Mouse (Mus musculus) kidney, postnatal 4 days (tissue): ENCODE data around the gene Clptm1.
"Not testable (repeated sequence)": the region's sequence is repeated elsewhere in the genome, so short reads cannot be mapped to it uniquely, and the experiment has no call there.

Source experiments
- DNase-seq, 2 experiments: peaks; one replicate each; pipeline ENCODE4 v3.0.0; 2021; ENCODE audit warnings: mixed read lengths in 2 of 2

Clptm1 gene

DNA sequence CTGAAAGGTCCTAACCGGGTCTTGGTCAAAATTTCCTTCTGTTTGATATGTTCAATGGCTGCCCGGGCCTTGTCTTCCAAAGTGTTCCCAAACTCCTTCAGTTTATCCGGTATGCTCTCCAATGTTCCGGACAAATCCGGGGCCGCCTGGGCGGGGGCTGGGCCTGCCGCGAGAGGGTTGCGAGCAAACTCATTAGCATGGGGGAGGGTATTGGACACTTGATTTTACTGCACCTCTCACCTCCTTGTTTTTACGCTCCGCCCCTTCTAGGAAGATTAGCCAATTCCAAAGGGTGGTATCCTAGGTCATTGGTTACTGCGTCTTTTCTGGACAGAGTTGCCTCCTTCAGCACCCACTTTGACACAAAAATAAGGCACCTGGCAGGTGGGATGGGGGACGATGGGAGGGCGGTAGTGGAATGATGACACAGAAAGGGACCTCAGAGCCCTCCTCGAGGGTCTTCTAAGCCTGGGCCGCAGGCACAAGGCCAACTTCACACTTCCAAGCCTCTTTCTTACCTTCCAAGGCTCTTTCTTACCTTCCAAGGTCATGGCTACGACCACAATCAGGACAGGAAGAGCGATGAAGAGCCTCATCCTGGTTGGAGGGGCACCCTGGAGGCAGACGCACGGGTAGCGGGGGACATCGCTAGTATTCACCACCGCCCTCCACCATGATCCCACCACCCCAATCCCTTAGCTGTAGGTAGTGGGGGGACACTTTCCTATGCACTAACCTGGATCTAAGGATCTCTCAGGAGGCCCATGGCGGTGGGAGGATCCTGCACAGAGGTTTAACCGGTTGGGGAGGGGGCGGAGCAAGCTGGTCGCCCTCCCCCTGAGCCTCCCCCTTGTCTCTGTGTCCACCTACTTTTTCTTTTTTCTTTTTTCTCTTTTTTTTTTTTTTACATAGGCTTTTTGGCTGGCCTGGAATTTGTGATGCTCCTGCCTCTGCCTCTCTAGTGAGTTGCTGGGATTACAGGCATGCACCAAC, 27.3 kb upstream of the Clptm1 start, which contains the start of gene Apoc1:
Gene Apoc1, minus strand, starts transcription at position 788 of the 993 bp plus-strand sequence.
- DNase-seq: peak; percentile 52 to 69

DNA sequence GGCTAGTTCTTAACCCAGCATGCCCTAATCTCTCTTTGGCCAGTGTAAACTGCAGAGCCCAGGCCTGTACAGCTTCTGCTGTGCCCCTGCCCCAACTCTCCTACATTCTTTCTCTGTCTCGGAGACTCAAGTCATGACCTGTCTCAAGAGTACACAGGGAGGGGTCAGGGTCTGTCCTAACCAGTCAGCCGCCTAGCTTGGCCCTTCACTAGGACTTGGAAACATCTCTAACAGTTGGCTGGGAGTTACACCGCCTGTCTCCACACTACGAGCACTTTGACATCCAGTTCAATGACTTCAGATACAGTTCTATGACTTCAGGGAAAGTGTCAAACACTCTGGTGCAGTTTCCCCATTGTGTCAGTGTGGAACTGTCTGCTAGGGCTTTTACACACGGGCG, 26.6 kb upstream of the Clptm1 start:
- no peak for DNase-seq

DNA sequence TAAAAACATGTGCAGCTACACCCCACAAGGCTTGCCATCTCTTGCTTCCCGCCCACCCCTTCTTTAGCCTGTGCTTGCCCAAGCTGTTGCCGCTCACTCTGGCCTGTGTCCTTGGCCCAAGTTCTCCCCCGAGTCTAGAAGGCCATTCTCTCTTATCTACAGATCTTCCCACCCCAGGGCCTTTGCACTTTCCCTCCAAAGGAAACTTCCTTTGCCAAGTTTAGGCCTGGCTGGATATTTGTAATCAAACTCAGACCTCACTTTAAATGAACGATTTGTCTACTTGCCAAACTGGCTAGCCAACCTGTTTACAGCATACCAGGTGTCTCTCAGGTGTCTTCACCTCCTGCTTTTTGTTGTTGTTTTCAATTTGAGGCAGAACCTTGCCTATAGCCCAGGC, 26.0 kb upstream of the Clptm1 start:
- DNase-seq: no peak

DNA sequence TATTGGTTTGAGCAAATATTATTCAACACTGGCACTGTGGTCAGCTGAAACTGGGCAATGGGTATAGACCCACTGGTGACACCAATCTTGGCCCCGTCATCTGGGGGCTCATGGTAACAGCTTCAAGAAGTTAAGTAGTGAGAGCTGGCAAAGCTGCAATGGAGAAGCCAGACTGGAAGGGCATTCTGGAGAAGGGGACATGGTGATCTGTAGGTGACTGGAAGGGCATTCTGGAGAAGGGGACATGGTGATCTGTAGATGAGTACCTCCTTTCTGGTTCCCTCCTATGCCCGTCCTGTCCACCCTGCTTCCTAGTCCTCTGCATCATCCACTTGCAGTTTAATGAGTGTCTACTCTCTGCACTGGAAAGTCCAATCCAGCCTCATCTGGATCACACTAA, 23.8 kb upstream of the Clptm1 start:
- DNase-seq: no peak

DNA sequence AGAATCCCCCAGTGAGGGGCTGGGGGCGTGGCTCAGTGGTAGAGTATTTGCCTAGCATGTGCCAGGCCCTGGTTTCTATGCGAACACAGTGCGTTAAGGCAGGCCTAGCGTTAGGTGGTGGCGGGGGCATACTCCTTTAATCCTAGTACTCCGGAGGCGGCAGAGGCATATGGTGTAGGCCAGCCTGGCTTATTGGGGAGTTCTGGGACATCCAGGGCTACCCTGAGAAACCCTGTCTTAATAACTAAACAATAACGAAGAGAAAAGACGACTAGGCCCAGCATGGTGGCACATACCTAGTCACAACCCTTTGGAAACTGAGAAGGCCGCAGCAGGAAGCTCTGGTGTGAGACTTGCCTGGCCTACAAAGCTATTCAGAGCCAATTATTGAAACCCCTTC, 23.3 kb upstream of the Clptm1 start:
- no peak for DNase-seq

DNA sequence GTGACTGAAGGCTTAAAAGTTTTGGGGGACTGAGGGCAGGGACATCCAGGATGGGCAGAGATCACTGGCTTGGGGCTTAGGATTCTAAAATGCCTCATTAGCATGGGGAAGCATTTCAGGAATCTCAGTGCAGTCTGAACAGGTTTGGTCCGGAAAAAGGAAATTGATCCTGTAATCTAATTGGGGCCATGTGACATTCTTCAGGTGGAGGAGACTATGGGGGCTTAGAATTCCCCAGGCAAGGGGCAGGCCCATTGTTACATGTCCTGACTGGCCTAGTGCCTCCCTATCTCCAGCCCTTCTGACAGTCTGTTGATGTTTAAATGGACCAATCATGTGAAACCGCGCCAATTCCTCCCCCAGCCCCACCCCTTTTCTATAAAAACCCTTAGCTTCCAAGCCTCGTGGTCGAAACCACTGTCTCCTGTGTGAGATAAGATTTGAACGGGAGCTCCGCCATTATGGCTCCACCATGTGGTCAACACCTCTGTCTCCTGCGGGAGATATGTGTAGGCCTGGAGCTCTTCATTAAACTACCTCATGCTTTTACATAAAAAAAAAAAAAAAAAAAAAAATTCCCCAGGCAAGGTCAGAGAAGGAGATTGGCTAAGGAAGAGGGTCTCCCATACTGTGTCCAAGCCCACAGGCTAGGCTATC, 22.2 kb upstream of the Clptm1 start:
- DNase-seq: not testable (repeated sequence)

DNA sequence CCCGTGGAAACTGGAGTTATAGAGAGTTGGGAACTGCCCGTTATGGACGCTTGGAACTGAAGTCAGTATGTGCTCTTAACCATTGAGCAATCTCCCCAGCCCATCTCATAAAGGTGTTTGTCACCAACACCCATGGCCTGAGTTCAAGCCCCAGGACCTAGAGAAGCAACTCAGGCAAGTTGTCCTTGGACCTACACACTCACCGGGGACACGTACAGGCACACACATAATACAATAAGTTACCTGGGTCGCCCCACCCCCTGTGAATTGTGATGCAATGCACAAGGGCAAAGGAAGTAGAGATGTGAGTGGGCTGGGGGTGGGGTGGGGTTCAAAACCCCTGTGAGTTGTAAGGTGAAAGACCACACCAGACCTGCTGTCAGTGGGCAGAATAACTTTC, 21.7 kb upstream of the Clptm1 start:
- DNase-seq: no peak

DNA sequence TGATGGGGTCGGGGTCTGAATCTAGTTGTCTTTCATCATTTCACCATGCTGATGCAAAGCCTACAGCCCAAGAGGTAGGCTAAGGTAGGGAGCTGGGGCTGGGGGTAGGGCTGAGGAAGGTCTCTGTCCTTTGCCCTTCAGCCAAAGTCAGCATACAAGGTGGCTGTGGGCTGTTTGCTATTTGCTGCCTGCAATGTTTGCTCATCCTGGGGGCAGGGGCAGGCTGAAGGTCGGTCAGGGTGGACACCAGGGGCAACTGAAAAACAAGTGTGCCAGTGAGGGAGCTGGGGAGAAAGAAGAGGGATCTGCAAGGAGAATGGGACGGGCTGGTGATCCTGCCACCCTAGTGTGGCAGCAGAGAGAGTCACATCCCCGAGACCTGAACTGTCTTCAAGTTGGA, 20.5 kb upstream of the Clptm1 start:
- no peak for DNase-seq

DNA sequence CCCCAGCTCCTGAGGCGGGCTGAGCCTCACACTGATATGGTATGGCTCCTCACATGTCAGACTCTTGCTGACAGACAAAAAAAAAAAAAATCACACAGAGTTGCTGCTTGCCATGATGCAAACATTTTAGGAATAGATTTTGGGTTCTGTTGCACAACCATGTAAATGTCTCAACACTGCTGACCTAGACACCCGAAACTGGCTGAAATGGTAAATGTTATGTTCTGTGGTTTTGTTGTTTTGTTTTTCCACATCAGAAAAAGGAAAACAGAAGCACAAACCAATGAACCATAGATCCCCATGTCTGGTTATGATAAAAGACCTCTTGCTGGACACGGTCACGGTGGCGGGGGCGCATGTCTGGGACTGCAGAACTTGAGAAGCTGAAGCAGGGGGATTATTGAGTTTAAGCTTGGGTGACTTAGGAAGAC, 19.0 kb upstream of the Clptm1 start:
- no peak for DNase-seq

DNA sequence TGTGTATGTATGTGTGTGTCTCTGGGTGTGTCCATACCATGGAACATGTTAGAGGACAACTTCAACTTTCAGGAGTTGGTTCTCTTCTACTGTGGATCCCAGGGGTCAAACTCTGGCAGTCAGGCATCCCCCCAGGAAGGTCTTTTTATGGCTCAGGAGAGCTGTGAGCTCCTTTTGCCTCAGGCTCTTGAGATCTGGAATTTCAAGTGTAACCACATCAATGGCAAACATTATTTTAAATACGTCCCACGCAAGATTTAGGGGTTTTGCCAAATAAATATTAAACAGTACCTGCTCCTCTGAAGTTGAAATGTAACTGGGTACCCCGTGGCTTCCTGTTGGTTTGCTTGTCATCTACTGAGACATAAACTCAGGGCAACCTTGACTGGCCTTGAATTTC, 18.1 kb upstream of the Clptm1 start:
- no peak for DNase-seq

DNA sequence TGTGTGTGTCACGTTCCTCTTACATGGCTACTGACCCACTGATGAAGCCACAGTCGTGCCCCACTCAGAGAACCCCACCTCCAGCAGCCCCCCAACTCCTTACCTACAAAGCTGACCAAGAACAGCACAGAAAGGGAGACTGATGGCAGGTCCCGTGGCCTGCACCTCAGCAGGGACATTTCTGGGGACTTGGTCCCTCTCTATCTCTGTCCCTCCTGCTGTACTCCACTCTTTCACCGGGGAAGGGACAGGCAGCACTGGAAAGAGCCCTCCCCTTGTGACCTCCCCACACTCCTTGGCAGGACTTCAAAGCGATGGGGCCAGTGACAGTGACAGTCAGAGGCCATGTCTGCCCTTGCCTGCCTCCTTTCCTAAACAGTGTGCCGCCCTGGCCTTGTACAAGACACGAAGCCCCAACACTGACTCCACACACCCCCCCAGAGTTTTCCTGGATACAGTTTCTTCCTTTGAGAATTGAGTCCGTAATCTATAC, 16.4 kb upstream of the Clptm1 start, which contains the start of the genes Gm44805 and Apoc4:
Gene Gm44805, minus strand, starts transcription at position 222 of the 493 bp plus-strand sequence.
Gene Apoc4, minus strand, starts transcription at position 278 of the 493 bp plus-strand sequence.
- no peak for DNase-seq

DNA sequence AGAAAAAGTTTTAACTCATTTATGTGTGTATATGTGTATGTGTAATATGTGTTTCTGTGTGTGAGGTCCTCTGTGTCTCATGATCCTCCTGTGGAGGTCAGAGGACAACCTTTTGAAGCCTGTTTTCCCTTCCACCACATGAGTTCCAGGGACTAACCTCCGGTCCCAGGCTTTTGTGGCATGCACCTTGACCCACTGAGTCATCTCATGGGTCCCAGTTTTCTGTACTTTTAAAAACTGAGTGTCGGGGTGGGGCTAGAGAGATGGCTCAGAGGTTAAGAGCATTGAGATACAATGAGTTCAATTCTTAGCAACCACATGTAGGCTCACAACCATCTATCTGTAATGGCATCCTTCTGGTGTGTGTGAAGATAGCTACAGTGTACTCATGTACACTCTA, 15.9 kb upstream of the Clptm1 start:
- DNase-seq: no peak

DNA sequence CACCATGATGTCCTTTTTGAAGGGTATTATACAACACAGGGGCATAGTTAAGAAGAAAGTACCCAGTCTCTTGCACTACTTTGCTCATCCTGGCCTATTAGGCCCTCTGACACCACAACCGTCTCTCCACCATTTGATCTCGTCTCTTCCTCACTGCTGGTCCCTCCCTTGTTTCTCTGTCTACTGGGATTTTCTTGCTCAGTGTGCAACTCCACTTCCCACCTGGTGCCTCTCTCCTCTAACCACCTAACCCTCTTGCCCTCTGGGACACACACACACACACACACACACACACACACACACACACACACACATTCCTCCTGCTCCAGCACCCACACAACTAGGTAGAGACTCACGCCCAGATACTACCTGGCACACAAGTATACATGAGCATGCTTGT, 14.1 kb upstream of the Clptm1 start:
- DNase-seq: no peak

DNA sequence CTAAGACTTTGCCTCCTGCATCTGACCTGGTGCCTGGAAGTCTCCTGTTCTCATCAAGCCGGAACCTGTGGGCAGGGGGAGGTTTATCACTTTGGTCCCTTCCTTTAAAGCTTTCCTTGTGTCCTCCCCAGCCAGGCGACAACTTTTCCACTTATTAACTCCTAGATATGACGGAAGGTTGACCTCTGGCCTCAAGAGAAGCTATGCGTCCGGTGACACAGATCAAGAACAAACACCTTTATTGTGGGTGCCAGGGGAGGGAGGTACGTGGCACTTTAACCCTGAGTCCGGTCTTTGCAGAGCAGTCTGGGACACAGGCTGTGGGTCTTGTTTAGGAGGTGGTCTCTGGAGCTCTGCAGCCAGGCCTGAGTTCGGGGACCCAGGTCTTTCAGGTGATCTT, 13.0 kb upstream of the Clptm1 start, which contains the start of gene Apoc2:
Gene Apoc2, minus strand, starts transcription at position 70 of the 400 bp plus-strand sequence.
- no peak for DNase-seq

DNA sequence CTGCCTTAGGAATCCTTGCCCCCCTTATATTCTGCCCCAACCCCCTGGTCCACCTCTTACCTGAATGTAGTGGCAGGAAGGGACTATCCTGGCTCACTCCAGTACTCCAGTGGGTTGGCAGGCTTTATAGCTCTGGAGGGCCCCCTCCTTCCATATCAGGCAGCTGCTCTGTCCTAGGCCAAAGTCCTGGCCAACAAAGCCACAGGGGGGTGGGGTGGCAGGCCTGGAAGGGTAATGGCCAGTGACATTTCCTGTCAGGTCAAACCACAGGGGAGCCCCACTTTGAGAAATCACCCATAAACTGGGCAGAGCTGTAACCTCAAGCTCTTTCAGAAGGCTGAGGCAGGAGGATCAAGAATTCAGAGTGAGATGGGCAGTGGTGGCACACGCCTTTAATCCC, 11.8 kb upstream of the Clptm1 start:
- no peak for DNase-seq

DNA sequence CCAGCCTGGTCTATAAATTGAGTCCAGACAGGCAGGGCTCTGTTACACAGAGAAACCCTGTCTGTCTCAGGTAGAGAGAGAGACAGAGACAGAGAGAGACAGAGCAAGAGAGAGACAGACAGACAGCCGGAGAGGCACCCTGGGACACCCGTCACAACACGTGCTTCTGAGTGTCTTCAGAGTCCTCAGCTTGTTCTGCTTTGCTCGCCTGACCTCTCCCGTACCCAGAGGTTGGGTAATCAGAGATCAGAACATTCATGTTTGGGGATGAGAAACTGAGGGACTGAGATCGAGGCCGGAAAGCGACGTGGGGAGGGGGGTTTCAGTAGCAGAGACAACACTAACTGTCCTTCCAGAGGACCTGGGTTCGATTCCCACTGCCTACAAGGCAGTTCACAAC, 11.0 kb upstream of the Clptm1 start:
- DNase-seq: no peak

DNA sequence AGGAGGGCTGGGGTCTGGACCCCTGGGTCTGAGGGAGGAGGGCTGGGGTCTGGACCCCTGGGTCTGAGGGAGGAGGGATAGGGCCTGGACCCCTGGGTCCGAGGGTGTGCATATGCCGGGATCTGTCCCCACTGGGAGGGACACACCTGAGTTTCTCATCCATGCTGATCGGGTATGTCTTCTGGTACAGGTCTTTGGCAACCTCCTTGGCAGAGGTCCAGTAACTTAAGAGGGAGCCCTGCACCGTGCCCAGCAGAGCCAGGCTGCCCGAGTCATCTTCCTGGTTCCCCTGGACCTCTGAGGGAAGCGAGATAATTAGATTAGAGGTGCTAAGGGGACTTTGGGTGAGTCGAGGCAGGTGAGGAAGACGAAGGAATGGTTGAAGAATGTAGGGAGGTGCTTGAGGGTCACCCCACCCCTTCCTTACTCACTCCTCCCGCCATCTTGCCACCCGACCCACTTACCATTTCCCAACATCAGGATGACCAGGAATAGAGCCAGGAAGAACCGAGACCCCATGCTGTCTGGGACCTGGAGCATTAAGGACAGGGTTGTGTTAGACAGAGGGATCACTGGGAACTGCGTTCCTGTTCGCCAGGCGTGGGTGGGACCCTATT, 8.4 kb upstream of the Clptm1 start:
- no peak for DNase-seq

DNA sequence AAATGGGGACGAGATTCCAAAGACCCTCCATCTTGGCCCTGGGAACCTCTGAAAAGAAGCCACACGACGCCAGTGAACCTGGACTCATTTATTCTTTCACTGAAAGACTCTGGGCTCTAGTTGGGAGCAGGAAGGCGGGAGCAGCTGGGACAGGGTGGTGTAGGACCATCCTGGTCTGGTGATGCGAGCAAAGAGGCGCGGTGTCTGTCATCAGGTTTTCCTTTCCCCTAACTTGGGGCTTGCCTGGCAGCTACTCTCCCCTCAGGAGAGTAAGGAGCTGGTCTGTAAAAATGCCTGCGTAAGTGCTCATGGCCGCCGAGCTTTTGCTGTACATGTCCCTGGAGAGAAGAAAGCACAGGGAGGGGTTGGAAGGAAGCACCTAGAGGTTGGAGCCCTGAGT, 6.7 kb upstream of the Clptm1 start:
- DNase-seq: no peak

DNA sequence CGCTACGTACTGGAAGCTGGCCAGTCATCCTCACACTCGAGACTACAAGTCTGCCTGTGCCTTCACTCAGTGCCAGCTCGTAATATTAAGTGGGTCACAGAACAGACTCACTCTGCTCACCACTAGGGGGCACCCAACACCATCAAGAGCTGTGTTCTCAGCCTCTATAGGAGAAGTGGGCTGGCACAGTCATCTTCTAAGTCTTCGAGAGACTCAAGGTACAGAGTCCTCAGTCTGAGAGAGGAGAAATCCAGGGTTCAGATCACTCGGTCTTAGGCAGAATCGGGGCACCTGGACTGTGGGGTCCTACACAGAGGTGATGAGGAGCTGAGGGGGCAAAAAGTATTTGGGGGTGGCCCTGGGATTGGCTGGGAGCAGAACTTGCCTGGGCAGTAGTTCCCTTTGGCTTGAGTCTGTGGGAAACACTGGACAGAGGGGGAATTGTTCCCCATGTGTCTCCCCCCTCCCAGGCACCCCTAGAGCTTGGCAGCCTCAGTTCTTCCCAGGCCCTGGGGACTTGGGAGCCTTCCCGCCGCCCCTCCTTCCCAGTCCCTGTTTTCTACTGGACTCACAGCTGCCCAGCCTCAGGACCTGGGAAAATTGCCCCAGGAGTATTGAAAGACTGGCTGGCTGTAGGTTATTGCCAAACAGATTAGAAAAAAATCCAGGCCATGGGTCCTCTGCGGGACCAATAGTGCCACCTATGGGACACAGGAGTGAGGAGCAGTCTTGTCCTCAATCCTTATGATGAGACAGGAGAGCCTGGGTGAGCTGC, 4.3 kb upstream of the Clptm1 start:
- DNase-seq: peak; percentile 93 to 95

DNA sequence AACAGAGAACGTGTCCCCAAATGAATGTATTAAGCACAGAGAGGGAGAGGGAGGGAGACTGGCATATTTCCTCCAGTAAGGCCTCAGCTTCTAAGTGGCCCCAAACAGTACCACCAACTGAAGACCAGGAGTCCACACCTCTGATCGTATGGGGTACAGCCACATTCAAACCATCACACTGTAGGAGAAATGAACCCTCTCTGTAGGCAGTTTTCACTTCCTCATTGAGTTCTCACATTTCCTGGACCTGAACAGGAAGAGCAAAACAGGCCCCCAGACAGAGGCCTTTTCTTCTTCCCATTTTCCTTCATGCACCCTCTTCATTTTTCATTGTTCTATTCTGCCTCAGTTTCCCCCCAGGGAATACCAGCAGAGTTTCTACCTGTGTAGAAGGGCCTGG, 2.6 kb upstream of the Clptm1 start:
- DNase-seq: no peak

DNA sequence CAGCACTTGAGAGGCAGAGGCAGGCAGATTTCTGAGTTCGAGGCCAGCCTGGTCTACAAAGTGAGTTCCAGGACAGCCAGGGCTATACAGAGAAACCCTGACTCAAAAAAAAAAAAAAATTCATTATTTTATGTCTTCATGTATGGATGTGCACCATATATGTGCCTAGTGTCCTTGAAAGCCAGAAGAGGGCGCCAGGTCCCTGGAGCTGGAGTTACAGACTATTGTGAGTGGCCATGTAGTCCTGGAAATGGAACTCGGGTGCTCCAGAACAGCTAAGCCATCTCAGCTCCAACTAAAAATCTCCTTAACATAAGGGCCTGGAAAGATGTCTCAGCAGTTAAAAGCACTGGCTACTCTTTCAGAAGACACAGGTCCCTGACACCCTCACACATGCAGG, 1.9 kb upstream of the Clptm1 start:
- DNase-seq: peak in 1 of 2 experiments; percentile 32

DNA sequence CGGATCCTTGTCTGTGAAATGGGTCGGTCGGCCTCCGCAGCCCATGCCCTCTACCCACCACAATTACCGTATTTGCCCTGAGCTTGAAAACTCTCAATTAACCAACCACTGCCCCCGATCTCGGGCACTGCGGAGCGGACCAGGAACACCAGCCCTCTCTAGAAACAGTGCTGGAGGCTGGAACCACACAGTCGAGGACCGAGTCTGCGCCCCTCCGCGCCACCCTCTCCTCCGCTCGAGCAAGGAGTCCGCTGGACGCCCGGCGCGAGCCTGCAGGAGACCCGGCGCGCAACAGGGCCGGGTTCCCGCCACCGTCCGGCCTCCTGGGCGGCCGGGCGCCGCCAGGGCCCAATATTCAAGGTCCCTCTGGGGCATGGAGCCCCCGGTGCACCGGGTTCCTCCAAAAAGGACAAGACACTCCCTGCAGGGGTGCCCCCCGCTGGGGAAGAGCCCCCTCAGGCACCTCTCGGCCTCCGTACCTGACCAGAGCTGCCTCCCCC, 328 bp downstream of the Clptm1 start:
- no peak for DNase-seq
